Mouse (Mus musculus) liver, embryonic 13.5 days (tissue): Measurements from ENCODE around the gene Fggy. TPM values are rescaled to one million over a fixed set of nuclear protein-coding genes. Genes with fewer than 3 reads are reported as not detected.

ENCODE experiments used
- ATAC-seq: fragments of 200-750 bp; cut with Nextera tagmentation; 2 replicates; pipeline ENCODE4 v1.8.0; 2017; ENCODE audit warnings: low read depth, mild to moderate bottlenecking, moderate number of reproducible peaks, moderate library complexity
- DNase-seq: peaks from one replicate; pipeline ENCODE4 v3.0.0; 2022
- H3K27ac ChIP-seq: fragments of 300-500 bp; sonication (generic); 2 replicates; pipeline ENCODE4 v1.5.1; 2015; ENCODE audit warnings: moderate library complexity, mild to moderate bottlenecking, inconsistent platforms
- H3K27me3 ChIP-seq: fragments of 300-500 bp; sonication (generic); 2 replicates; pipeline ENCODE4 v1.6.1; 2015; ENCODE audit warnings: mild to moderate bottlenecking, inconsistent platforms
- H3K36me3 ChIP-seq: fragments of 300-500 bp; sonication (generic); 2 replicates; pipeline ENCODE4 v1.6.1; 2015; ENCODE audit warnings: mild to moderate bottlenecking, inconsistent platforms
- H3K4me1 ChIP-seq: fragments of 300-500 bp; sonication (generic); replicated peaks from 2 replicates; pipeline ENCODE4 v1.6.1; 2015; ENCODE audit warnings: inconsistent platforms
- H3K4me2 ChIP-seq: fragments of 300-500 bp; sonication (generic); 2 replicates; pipeline ENCODE4 v1.6.1; 2015; ENCODE audit warnings: inconsistent platforms, mild to moderate bottlenecking, moderate library complexity
- H3K4me3 ChIP-seq: fragments of 300-500 bp; sonication (generic); replicated peaks from 2 replicates; pipeline ENCODE4 v1.5.1; 2015; ENCODE audit warnings: mild to moderate bottlenecking, inconsistent platforms
- H3K9ac ChIP-seq: fragments of 300-500 bp; sonication (generic); 2 replicates; pipeline ENCODE4 v1.6.1; 2015; ENCODE audit warnings: mild to moderate bottlenecking, inconsistent platforms
- H3K9me3 ChIP-seq: fragments of 300-500 bp; sonication (generic); replicated peaks from 2 replicates; pipeline ENCODE4 v1.6.1; 2016; ENCODE audit warnings: inconsistent platforms
- WGBS: fragments of 180-500 bp; shearing (Covaris S2); methylation state at CpG from one replicate; pipeline ENCODE4 v1.1.7; 2015; ENCODE audit not compliant: insufficient replicate concordance; 5-methylcytosine and 5-hydroxymethylcytosine counted together
- polyA plus RNA-seq: library from polyadenylated mRNA; unstranded; fragments of >200 nt; fragmentation: Nextera tagmentation; extraction: Ambion mirVana; gene quantifications from 2 replicates; pipeline ENCODE4 v1.2.1, GENCODE M21; 2015

Gene Fggy
- polyA plus RNA-seq, 1 experiment from 2014 or later = 13.9 TPM

DNA sequence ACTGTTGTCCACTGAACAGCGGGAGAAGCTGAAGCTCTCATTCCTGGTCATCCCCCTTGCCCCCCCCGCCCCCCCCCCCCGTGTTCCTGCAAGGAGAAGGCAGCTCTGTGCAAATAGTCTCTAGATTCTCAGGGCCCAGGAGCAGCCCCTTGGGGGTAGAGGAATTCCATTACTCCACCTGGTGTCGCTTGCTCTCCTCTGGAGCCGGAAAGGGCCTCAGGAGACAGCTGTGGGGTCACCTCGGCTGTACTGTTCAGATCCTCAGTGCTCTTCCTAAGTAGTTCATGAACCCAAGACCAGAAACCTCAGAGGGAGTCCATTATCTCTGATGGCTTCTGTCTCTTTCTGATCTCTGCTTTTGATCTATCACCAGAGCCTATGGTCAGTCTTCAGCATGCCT lies 341.4 kb downstream of the Fggy start:
- DNase-seq (no peak), ATAC-seq (no peak)
- Histone ChIP-seq H3K27me3 (no peaks in the 10 kb centered on the region), H3K36me3 (no peaks in the 10 kb centered on the region), H3K4me3 (no peak overlapping the region), H3K27ac (no peak overlapping the region), H3K4me2 (no peak overlapping the region), H3K4me1 (no peaks in the 10 kb centered on the region), H3K9me3 (no peaks in the 10 kb centered on the region), H3K9ac (no peak overlapping the region)
- WGBS = 46% methylated on average over 6 of the region's 6 CpGs

DNA sequence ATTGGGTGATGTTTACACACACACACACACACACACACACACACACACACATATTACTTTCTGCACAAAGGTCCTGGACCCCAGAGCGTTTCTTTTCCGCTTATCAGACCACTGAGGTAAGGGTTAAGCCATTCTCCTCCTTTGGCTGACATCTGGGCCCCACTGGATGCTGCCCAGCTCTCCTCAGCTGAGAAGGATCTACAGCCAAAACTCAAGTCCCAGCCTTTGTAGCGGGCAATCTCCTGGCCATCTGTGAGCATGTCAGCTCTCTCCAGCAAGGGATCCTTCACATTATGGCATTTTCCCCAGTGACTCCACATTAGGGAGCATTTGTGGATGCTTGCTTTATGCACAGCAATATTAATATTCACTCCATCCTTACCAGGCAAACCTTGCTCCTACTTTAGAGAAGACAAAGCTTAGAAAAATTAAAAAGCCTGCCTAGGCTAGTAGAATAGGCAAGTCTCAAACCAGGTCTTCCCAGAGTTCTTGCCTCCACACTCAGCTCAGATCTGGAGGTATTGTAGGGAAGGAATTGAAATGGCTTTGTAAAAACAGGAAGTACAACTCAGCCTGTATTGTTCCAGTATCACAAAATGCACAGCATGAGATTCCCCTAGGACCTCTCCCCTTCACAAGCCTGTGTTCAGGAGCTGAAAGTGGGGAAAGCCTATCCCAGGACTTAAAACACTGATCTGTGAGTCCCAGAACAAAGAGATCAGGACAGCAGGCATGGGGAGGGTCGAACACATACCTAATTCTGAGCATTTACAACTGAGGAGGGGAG lies 342.8 kb downstream of the Fggy start:
- no peak overlapping the region for H3K9ac ChIP-seq
- 51% methylated on average over 4 of the region's 4 CpGs for WGBS
- no peak for ATAC-seq

DNA sequence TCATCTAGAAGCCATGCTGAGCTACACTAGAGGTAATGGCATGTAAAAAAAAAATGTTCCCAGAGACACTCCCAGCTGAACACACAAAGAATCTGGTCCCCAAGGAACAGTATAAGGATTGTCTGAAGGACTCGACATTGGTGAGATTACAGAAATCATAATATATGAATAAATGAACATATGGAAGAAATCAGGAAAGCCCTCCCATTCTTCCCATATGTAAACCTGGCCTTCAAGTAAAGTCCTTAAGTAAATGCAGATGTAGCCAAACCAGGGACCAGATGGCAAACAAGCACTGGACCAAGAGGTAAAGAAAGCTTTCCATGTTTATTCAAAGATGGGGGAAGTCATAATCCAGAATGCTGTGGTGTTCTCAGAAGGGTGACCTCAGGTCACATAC lies 343.5 kb downstream of the Fggy start:
- no peaks in the 10 kb centered on the region for H3K4me1 ChIP-seq
- no peak overlapping the region for H3K9ac ChIP-seq
- 67% methylated on average over 1 of the region's 1 CpGs for WGBS
- no peak overlapping the region for H3K4me3 ChIP-seq
- no peaks in the 10 kb centered on the region for H3K36me3 ChIP-seq
- no peak overlapping the region for H3K27ac ChIP-seq
- H3K27me3 ChIP-seq = no peaks in the 10 kb centered on the region
- ATAC-seq (no peak), DNase-seq (no peak)
- no peak overlapping the region for H3K4me2 ChIP-seq
- no peaks in the 10 kb centered on the region for H3K9me3 ChIP-seq

More for the DNA sequence above, 342.8 kb downstream of the Fggy start:
- no peak overlapping the region for H3K4me3 ChIP-seq
- H3K27ac ChIP-seq = no peak overlapping the region
- no peaks in the 10 kb centered on the region for H3K27me3 ChIP-seq
- no peaks in the 10 kb centered on the region for H3K36me3 ChIP-seq
- DNase-seq = no peak
- H3K9me3 ChIP-seq = no peaks in the 10 kb centered on the region
- no peak overlapping the region for H3K4me2 ChIP-seq
- no peaks in the 10 kb centered on the region for H3K4me1 ChIP-seq

GRCm38 (mm10) chr4:95906141-95906540 lies 348.8 kb downstream of the Fggy start:
- ATAC-seq = no peak
- no peak for DNase-seq
- no peaks in the 10 kb centered on the region for H3K9me3 ChIP-seq
- no peak overlapping the region for H3K9ac ChIP-seq
- H3K36me3 ChIP-seq = no peaks in the 10 kb centered on the region
- no peak overlapping the region for H3K27ac ChIP-seq
- no peaks in the 10 kb centered on the region for H3K27me3 ChIP-seq
- H3K4me3 ChIP-seq = no peak overlapping the region
- no peak overlapping the region for H3K4me2 ChIP-seq
- H3K4me1 ChIP-seq = no peaks in the 10 kb centered on the region

DNA sequence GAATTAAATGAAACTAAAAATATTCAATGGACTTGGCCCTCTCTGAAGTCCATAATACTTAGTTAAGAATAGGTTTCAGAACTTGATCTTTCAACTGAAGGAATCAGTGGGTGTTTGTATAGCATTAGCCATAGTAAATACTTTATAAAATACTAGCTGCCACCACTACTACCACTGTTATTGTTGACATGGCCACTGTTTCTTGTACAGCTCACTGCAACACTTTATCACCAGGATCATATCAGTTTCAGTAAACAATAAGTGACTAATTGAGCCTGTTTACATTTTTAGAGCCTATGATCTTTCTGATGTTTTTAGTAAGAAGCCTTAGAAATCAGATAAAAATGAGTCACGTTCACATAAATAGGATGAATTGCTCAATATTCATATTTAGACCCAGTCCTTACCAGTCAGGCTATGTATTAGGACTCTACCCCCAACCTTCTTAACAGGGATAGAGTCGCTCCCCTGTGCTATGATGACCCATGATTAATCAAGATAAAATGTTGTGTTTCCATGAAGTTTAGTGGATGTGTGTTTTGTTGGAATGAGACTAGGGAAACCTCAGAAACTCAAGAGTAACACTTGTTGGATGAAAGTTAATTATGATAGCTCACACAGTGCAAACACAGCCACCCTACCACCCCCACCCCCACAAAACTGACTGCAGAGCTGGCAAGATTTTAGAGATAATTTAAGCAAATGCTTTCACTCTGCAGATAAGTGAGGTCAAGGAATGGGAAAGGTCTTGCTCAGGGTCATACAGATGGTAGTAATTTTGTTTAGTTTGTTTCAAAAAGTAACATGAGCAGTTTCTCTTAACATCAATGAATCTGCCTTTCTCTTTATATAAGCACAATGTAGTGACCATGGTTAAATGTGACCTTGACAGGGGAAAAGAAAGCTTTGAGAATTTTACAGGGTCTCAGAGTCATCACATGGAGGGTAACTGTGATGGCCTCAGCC lies 352.7 kb downstream of the Fggy start:
- WGBS = 43% methylated on average over 2 of the region's 2 CpGs
- ATAC-seq (no peak), DNase-seq (no peak)

GRCm38 (mm10) chr4:95913026-95913425 lies 355.7 kb downstream of the Fggy start:
- no peak overlapping the region for H3K4me3 ChIP-seq
- H3K4me1 ChIP-seq = no peaks in the 10 kb centered on the region
- no peaks in the 10 kb centered on the region for H3K27me3 ChIP-seq
- no peaks in the 10 kb centered on the region for H3K36me3 ChIP-seq
- H3K27ac ChIP-seq = no peak overlapping the region
- WGBS = 73% methylated on average over 1 of the region's 1 CpGs
- no peak overlapping the region for H3K9ac ChIP-seq
- ATAC-seq = no peak
- H3K9me3 ChIP-seq = no peaks in the 10 kb centered on the region
- no peak overlapping the region for H3K4me2 ChIP-seq
- DNase-seq = no peak

More for the DNA sequence above, 352.7 kb downstream of the Fggy start:
- H3K9ac ChIP-seq = no peak overlapping the region
- H3K4me3 ChIP-seq = no peak overlapping the region
- no peaks in the 10 kb centered on the region for H3K9me3 ChIP-seq
- no peak overlapping the region for H3K4me2 ChIP-seq
- H3K27me3 ChIP-seq = no peaks in the 10 kb centered on the region
- H3K36me3 ChIP-seq = no peaks in the 10 kb centered on the region
- no peaks in the 10 kb centered on the region for H3K4me1 ChIP-seq
- no peak overlapping the region for H3K27ac ChIP-seq

DNA sequence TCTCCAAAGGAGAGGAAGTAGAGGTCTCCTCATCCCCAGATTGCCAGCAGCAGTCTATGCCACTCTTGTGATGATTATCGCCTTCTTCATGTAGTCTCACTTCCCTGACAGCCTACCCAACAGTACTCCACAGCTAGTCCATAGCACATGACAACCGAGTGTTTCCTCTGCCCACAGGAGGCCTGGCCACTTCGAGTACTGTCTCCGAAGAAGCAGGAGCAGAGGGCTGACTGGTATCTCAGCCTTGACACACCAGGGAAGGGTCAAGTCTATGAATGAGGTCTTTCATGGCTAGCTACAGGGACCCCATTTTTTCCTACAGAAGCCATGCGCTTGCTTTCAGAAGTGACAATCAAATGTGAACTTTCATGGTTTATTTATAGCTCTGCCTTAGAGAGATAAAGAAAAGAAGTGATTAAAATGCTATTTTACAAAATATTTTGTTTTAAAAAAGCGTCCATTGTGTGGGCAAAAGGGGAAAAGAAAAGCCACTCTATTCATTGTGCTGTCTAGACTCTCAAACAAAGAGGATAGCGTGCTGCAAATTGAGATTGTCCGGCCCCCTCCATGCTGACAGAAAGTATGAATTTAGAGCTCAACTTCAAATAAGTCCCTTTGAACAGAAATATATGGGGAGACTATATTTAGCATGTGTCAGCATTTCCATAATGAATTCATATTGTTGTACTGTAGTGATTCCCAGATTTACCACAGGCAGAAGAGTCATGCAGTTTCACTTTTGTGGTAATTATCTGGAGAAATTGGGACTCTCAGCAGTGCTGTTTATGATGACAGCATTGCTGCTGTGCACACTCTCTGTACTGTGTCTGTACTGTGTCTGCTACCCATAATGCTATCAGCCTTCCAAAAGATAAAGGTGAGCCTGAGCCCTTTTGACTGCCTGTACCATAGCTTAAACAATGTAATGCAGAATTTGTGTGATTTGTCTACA lies 358.6 kb downstream of the Fggy start:
- Histone ChIP-seq H3K9me3 (no peaks in the 10 kb centered on the region), H3K27me3 (no peaks in the 10 kb centered on the region), H3K9ac (no peak overlapping the region), H3K4me1 (no peaks in the 10 kb centered on the region), H3K36me3 (no peaks in the 10 kb centered on the region), H3K4me3 (no peak overlapping the region), H3K27ac (no peak overlapping the region), H3K4me2 (no peak overlapping the region)
- 61% methylated on average over 8 of the region's 8 CpGs for WGBS
- ATAC-seq = no peak
- no peak for DNase-seq

- ATAC-seq (no peak), DNase-seq (no peak)
- Histone ChIP-seq H3K4me1 (no peaks in the 10 kb centered on the region), H3K9ac (no peak overlapping the region), H3K27me3 (no peaks in the 10 kb centered on the region), H3K36me3 (no peaks in the 10 kb centered on the region), H3K9me3 (no peaks in the 10 kb centered on the region), H3K4me2 (no peak overlapping the region), H3K27ac (no peak overlapping the region), H3K4me3 (no peak overlapping the region)
- 53% methylated on average over 6 of the region's 6 CpGs for WGBS
Observed at GRCm38 (mm10) chr4:95917703-95918102, 360.4 kb downstream of the Fggy start.

DNA sequence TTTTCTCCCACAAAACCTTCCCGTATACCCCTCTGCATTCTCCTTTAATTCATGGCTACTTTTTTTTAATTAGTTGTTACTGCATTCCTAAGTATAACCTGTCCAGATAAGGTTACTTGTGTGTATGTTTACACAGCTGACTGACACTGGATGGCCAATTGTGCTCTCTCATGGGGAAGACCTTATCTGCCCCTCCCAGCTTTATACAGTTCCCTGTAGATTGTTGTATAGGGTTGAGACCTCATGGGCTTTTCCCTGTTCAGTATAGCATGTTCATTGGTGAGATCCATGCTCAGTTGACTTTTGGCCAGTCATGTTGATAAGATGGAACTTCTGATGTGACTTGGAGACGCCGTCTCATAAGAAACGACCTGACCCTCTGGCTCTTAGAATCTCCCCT lies 363.1 kb downstream of the Fggy start:
- no peak for DNase-seq
- H3K27ac ChIP-seq = no peak overlapping the region
- no peak overlapping the region for H3K9ac ChIP-seq
- H3K4me3 ChIP-seq = no peak overlapping the region
- no peaks in the 10 kb centered on the region for H3K27me3 ChIP-seq
- H3K36me3 ChIP-seq = no peaks in the 10 kb centered on the region
- no peak for ATAC-seq
- 58% methylated on average over 4 of the region's 4 CpGs for WGBS
- H3K9me3 ChIP-seq = no peaks in the 10 kb centered on the region
- no peak overlapping the region for H3K4me2 ChIP-seq
- H3K4me1 ChIP-seq = no peaks in the 10 kb centered on the region

- H3K36me3 ChIP-seq = no peaks in the 10 kb centered on the region
- DNase-seq (peak; percentile 13), ATAC-seq (no peak)
- no peak overlapping the region for H3K4me2 ChIP-seq
- no peaks in the 10 kb centered on the region for H3K4me1 ChIP-seq
- H3K9me3 ChIP-seq = no peaks in the 10 kb centered on the region
- H3K9ac ChIP-seq = no peak overlapping the region
- no peak overlapping the region for H3K4me3 ChIP-seq
- no peaks in the 10 kb centered on the region for H3K27me3 ChIP-seq
- H3K27ac ChIP-seq = no peak overlapping the region
- WGBS = 12% methylated on average over 7 of the region's 7 CpGs
Observed at GRCm38 (mm10) chr4:95924210-95925184, 367.2 kb downstream of the Fggy start.
